Mouse (Mus musculus) embryonic facial prominence, embryonic 15.5 days (tissue): ENCODE measurements around the gene Npr2. TPM values are rescaled to one million over a fixed set of nuclear protein-coding genes. Genes with fewer than 3 reads are reported as not detected.

Experiments
- ATAC-seq: fragments of 200-750 bp; cut with Nextera tagmentation; 2 replicates; pipeline ENCODE4 v1.8.0; 2017; ENCODE audit warnings: low read depth, moderate TSS enrichment; ENCODE audit not compliant: insufficient number of reproducible peaks, low FRiP score, low TSS enrichment
- H3K27ac ChIP-seq: fragments of 300-500 bp; sonication (generic); replicated peaks from 2 replicates; pipeline ENCODE4 v1.5.1; 2015; ENCODE audit warnings: mild to moderate bottlenecking, inconsistent platforms
- H3K27me3 ChIP-seq: fragments of 300-500 bp; sonication (generic); 2 replicates; pipeline ENCODE4 v1.6.1; 2015; ENCODE audit warnings: inconsistent platforms
- H3K36me3 ChIP-seq: fragments of 300-500 bp; sonication (generic); 2 replicates; pipeline ENCODE4 v1.6.1; 2015; ENCODE audit warnings: mild to moderate bottlenecking, inconsistent platforms
- H3K4me1 ChIP-seq: fragments of 300-500 bp; sonication (generic); 2 replicates; pipeline ENCODE4 v1.6.1; 2015; ENCODE audit warnings: inconsistent platforms
- H3K4me2 ChIP-seq: fragments of 300-500 bp; sonication (generic); replicated peaks from 2 replicates; pipeline ENCODE4 v1.6.1; 2015; ENCODE audit warnings: mild to moderate bottlenecking, inconsistent platforms
- H3K4me3 ChIP-seq: fragments of 300-500 bp; sonication (generic); replicated peaks from 2 replicates; pipeline ENCODE4 v1.5.1; 2015; ENCODE audit warnings: mild to moderate bottlenecking, inconsistent platforms
- H3K9ac ChIP-seq: fragments of 300-500 bp; sonication (generic); 2 replicates; pipeline ENCODE4 v1.6.1; 2015; ENCODE audit warnings: inconsistent platforms
- H3K9me3 ChIP-seq: fragments of 300-500 bp; sonication (generic); replicated peaks from 2 replicates; pipeline ENCODE4 v1.6.1; 2016; ENCODE audit warnings: inconsistent platforms
- WGBS: fragments of 180-500 bp; shearing (Covaris S2); methylation state at CpG from one replicate; pipeline ENCODE4 v1.1.7; 2015; 5-methylcytosine and 5-hydroxymethylcytosine counted together
- polyA plus RNA-seq: library from polyadenylated mRNA; unstranded; fragments of >200 nt; fragmentation: Nextera tagmentation; extraction: Ambion mirVana; gene quantifications from 2 replicates; pipeline ENCODE4 v1.2.1, GENCODE M21; 2015

Gene Npr2
- polyA plus RNA-seq, 1 experiment from 2014 or later = 20.9 TPM

- Histone ChIP-seq H3K27me3 (no peaks in the 10 kb centered on the region), H3K36me3 (peaks cover 25% of the 10 kb centered on the region), H3K4me1 (peaks cover 15% of the 10 kb centered on the region), H3K9me3 (no peaks in the 10 kb centered on the region), H3K4me2 (no peak overlapping the region), H3K9ac (no peak overlapping the region), H3K4me3 (no peak overlapping the region), H3K27ac (no peak overlapping the region)
- ATAC-seq = no peak
- WGBS = 74% methylated on average over 4 of the region's 4 CpGs
These were observed 43.9 kb downstream of the Npr2 start for GRCm38 (mm10) chr4:43675608-43676007.

DNA sequence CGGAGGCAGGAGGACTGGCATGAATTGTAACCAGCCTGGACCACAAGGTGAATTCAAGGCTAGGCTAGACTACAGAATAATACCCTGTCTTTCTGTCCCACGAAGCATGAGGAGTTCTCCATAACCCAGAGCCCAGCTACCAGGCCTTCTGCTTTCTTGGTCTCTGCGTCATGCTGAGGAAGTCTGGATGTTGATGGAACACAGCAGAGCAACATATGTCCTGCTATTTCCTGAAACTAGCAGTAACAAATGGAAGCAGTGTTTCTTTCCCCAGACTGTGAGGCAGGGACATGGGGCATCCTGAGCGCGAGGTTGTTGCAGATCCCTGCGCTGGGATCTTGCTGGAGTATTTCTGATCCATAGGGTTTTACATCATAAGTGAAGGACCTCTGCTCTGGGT lies 46.8 kb downstream of the Npr2 start:
- peaks cover 41% of the 10 kb centered on the region for H3K36me3 ChIP-seq
- no peak overlapping the region for H3K4me2 ChIP-seq
- no peaks in the 10 kb centered on the region for H3K4me1 ChIP-seq
- no peak overlapping the region for H3K27ac ChIP-seq
- 83% methylated on average over 6 of the region's 6 CpGs for WGBS
- no peaks in the 10 kb centered on the region for H3K27me3 ChIP-seq
- no peak overlapping the region for H3K4me3 ChIP-seq
- no peaks in the 10 kb centered on the region for H3K9me3 ChIP-seq
- no peak overlapping the region for H3K9ac ChIP-seq
- no peak for ATAC-seq

- Histone ChIP-seq H3K27ac (no peak overlapping the region), H3K9ac (no peak overlapping the region), H3K27me3 (no peaks in the 10 kb centered on the region), H3K4me1 (no peaks in the 10 kb centered on the region), H3K36me3 (peaks cover 37% of the 10 kb centered on the region), H3K4me2 (no peak overlapping the region), H3K9me3 (no peaks in the 10 kb centered on the region), H3K4me3 (no peak overlapping the region)
- 88% methylated on average over 7 of the region's 7 CpGs for WGBS
- no peak for ATAC-seq
These were observed 47.8 kb downstream of the Npr2 start for GRCm38 (mm10) chr4:43679416-43680043.

- H3K4me2 ChIP-seq = no peak overlapping the region
- no peaks in the 10 kb centered on the region for H3K9me3 ChIP-seq
- H3K36me3 ChIP-seq = peaks cover 33% of the 10 kb centered on the region
- ATAC-seq = no peak
- H3K9ac ChIP-seq = no peak overlapping the region
- H3K27ac ChIP-seq = no peak overlapping the region
- H3K27me3 ChIP-seq = no peaks in the 10 kb centered on the region
- no peaks in the 10 kb centered on the region for H3K4me1 ChIP-seq
- no peak overlapping the region for H3K4me3 ChIP-seq
- WGBS = 93% methylated on average over 17 of the region's 17 CpGs
These were observed 58.3 kb downstream of the Npr2 start for GRCm38 (mm10) chr4:43690021-43690420.

- H3K9ac ChIP-seq = no peak overlapping the region
- no peak overlapping the region for H3K27ac ChIP-seq
- no peak for ATAC-seq
- WGBS = 74% methylated on average over 5 of the region's 5 CpGs
- 0 out of 2 replicates have a peak, but pooled peaks cover 7% of the 10 kb centered on the region for H3K4me1 ChIP-seq
- no peaks in the 10 kb centered on the region for H3K27me3 ChIP-seq
- no peaks in the 10 kb centered on the region for H3K9me3 ChIP-seq
- H3K4me2 ChIP-seq = no peak overlapping the region
- peaks cover 25% of the 10 kb centered on the region for H3K36me3 ChIP-seq
- no peak overlapping the region for H3K4me3 ChIP-seq
These were observed 59.3 kb downstream of the Npr2 start for GRCm38 (mm10) chr4:43691026-43691425.

GRCm38 (mm10) chr4:43693806-43694241 lies 62.1 kb downstream of the Npr2 start:
- H3K9me3 ChIP-seq = no peaks in the 10 kb centered on the region
- H3K36me3 ChIP-seq = peaks cover 12% of the 10 kb centered on the region
- no peak overlapping the region for H3K4me2 ChIP-seq
- H3K27me3 ChIP-seq = no peaks in the 10 kb centered on the region
- WGBS = 67% methylated on average over 5 of the region's 5 CpGs
- H3K4me1 ChIP-seq = 0 out of 2 replicates have a peak, but pooled peaks cover 7% of the 10 kb centered on the region
- H3K9ac ChIP-seq = no peak overlapping the region
- ATAC-seq = no peak
- H3K4me3 ChIP-seq = no peak overlapping the region
- no peak overlapping the region for H3K27ac ChIP-seq

- ATAC-seq = no peak
- WGBS = 84% methylated on average over 1 of the region's 1 CpGs
- peaks cover 6% of the 10 kb centered on the region for H3K36me3 ChIP-seq
- H3K9ac ChIP-seq = no peak overlapping the region
- no peak overlapping the region for H3K27ac ChIP-seq
- H3K4me3 ChIP-seq = no peak overlapping the region
- H3K9me3 ChIP-seq = no peaks in the 10 kb centered on the region
- H3K4me2 ChIP-seq = no peak overlapping the region
- 0 out of 2 replicates have a peak, but pooled peaks cover 7% of the 10 kb centered on the region for H3K4me1 ChIP-seq
- H3K27me3 ChIP-seq = no peaks in the 10 kb centered on the region
These were observed 62.9 kb downstream of the Npr2 start for GRCm38 (mm10) chr4:43694439-43695248.

DNA sequence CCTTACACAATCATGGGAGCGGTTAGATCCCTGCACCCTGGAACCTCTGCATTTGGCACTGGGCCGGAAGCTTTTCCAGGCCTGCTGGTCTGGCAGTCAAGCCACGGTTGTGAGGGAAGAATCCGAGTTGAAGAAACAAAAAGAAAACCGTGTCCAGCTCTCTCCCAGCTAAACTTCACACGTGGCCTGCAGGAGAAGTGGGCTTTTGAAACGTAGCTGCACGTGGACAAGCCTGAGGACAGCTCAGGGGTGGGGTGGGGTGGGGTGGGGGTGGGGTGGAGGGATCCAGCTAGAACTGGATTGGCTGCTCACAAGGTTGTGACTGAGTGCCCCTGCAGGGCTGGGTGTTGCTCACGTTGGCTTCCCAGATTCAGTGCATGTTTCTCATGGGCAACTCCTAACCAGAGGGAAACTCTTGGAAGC lies 63.5 kb downstream of the Npr2 start:
- Histone ChIP-seq H3K9ac (no peak overlapping the region), H3K36me3 (no peaks in the 10 kb centered on the region; the same call in 1 of the 2 replicates), H3K4me2 (no peak overlapping the region), H3K27ac (no peak overlapping the region), H3K27me3 (no peaks in the 10 kb centered on the region), H3K9me3 (no peaks in the 10 kb centered on the region), H3K4me1 (0 out of 2 replicates have a peak, but pooled peaks cover 7% of the 10 kb centered on the region), H3K4me3 (no peak overlapping the region)
- ATAC-seq = no peak
- WGBS = 21% methylated on average over 9 of the region's 9 CpGs

GRCm38 (mm10) chr4:43696561-43696960 lies 64.8 kb downstream of the Npr2 start:
- WGBS = 86% methylated on average over 13 of the region's 13 CpGs
- Histone ChIP-seq H3K9ac (no peak overlapping the region), H3K27ac (no peak overlapping the region), H3K27me3 (no peaks in the 10 kb centered on the region), H3K9me3 (no peaks in the 10 kb centered on the region), H3K4me3 (no peak overlapping the region), H3K4me2 (no peak overlapping the region), H3K4me1 (0 out of 2 replicates have a peak, but pooled peaks cover 7% of the 10 kb centered on the region), H3K36me3 (no peaks in the 10 kb centered on the region)
- no peak for ATAC-seq

- Histone ChIP-seq H3K4me2 (no peak within 1 kb of the TSS), H3K27ac (no peak within 1 kb of the TSS)
- 82% methylated on average over 6 of the region's 6 CpGs for WGBS
These were observed 69.0 kb downstream of the Npr2 start, which contains the start of gene Olfr70 for GRCm38 (mm10) chr4:43700707-43701106. Gene Olfr70 (minus strand): TSS chr4:43700807.

More at GRCm38 (mm10) chr4:43700707-43701106, 69.0 kb downstream of the Npr2 start, which contains the start of gene Olfr70:
- H3K9ac ChIP-seq = no peak within 1 kb of the TSS
- no peak for ATAC-seq
- H3K9me3 ChIP-seq = no peaks in the 10 kb centered on the region
- H3K4me1 ChIP-seq = 0 out of 2 replicates have a peak, but pooled peaks cover 2% of the 10 kb centered on the region
- no peak within 1 kb of the TSS for H3K4me3 ChIP-seq
- no peaks in the 10 kb centered on the region for H3K36me3 ChIP-seq
- no peaks in the 10 kb centered on the region for H3K27me3 ChIP-seq
